ENCODE assay signal across 8 mouse cellular contexts in genomic region chr6:113530932-113531839, GRCm38 (mm10). TPM values are rescaled to one million over a fixed set of nuclear protein-coding genes. Genes with fewer than 3 reads are reported as not detected.
DNase-seq lines count a peak whose midpoint lies in the region; ATAC-seq lines count a peak whose summit lies in the region.

Gene Emc3 (minus strand): TSS chr6:113531652.
Gene Fancd2 (plus strand): TSS chr6:113531682.

- peak within 1 kb of the TSS; percentile 94 for H3K4me3 ChIP-seq in megakaryocyte, embryonic 14.5 days (replicated peaks)

- no peaks in the 10 kb centered on the region for H3K27me3 ChIP-seq in megakaryocyte, embryonic 14.5 days (replicated peaks)

- peak; percentile 92 for ATAC-seq in inflammation-experienced regulatory T-cells, adult 6 months

- intact Hi-C loops in gastrocnemius, postnatal 14 days (cut with DNase I; ENCODE audit: low total_unique reads), result no loop called here

- peaks cover 33% of the 10 kb centered on the region for H3K4me1 ChIP-seq in megakaryocyte, embryonic 14.5 days

- H3K36me3 ChIP-seq in megakaryocyte, embryonic 14.5 days (replicated peaks; ENCODE audit: low read length), result peaks cover 35% of the 10 kb centered on the region

- peak; percentile 89 to 98 for DNase-seq in adrenal gland, adult (ENCODE audit: inconsistent age in 2 of 2, low spot score in 1 of 2)
- DNase-seq in embryo, embryonic 10 days (ENCODE audit: low spot score), result peak; percentile 96
- DNase-seq in gastrocnemius, postnatal 14 days, result peak; percentile 90
- DNase-seq in left cerebral cortex, adult 9 months (ENCODE audit: low spot score in 2 of 2), result peak; percentile 61 to 92
- peak; percentile 95 to 96 for DNase-seq in right cerebral cortex, adult 2 months (ENCODE audit: low spot score in 2 of 2)
- DNase-seq in urinary bladder, postnatal 10 days (ENCODE audit: low spot score), result peak; percentile 73

- no peaks in the 10 kb centered on the region for H3K9me3 ChIP-seq in megakaryocyte, embryonic 14.5 days

RNA-seq across cellular contexts. Expression of gene Emc3, which starts in this region (rescaled TPM):
- total RNA-seq in gastrocnemius, postnatal 14 days (2021), result 10 to 100 TPM; 56.2 to 61.0 TPM
- polyA plus RNA-seq in inflammation-experienced regulatory T-cells, adult 6 months (2017; shearing (Covaris generic)), result 10 to 100 TPM; 57.0 to 69.1 (median 62.4) TPM
- 28.9 and 48.3 TPM in 2 replicates for polyA plus RNA-seq in megakaryocyte, embryonic 14.5 days (2012; ENCODE audit: insufficient read depth, low replicate concordance)

RNA-seq across cellular contexts. Expression of gene Fancd2, which starts in this region (rescaled TPM):
- total RNA-seq in gastrocnemius, postnatal 14 days (2021), result 1 to 10 TPM; 1.3 to 1.8 TPM
- polyA plus RNA-seq in inflammation-experienced regulatory T-cells, adult 6 months (2017; shearing (Covaris generic)), result 1 to 10 TPM; 1.4 to 9.7 (median 2.0) TPM
- 0.08 and 6.4 TPM in 2 replicates for polyA plus RNA-seq in megakaryocyte, embryonic 14.5 days (2012; ENCODE audit: insufficient read depth, low replicate concordance)

Comparison
In these comparisons a context has a peak if more than half of its experiments do, and no peak if none do; other contexts are left out.
1. Peak in every context shown above with its lines: DNase-seq, ATAC-seq and H3K4me3 ChIP-seq.